Mouse (Mus musculus) embryonic facial prominence, embryonic 11.5 days (tissue): ENCODE results near the gene Opn5. TPM values are rescaled to one million over a fixed set of nuclear protein-coding genes. Genes with fewer than 3 reads are reported as not detected.

Experiments
- ATAC-seq: fragments of 200-750 bp; cut with Nextera tagmentation; replicated peaks from 2 replicates; pipeline ENCODE4 v1.8.0; 2017; ENCODE audit warnings: low read depth; ENCODE audit not compliant: insufficient number of reproducible peaks, low FRiP score, low TSS enrichment
- DNase-seq: peaks from one replicate; pipeline ENCODE4 v3.0.0-alpha.2; 2015; ENCODE audit warnings: low spot score
- H3K27ac ChIP-seq: fragments of 300-500 bp; sonication (generic); replicated peaks from 2 replicates; pipeline ENCODE4 v1.5.1; 2014; ENCODE audit warnings: mild to moderate bottlenecking, low read depth, low read length, control low read depth
- H3K27me3 ChIP-seq: fragments of 300-500 bp; sonication (generic); 2 replicates; pipeline ENCODE4 v1.6.1; 2014; ENCODE audit warnings: mild to moderate bottlenecking, low read length, moderate library complexity, mixed read lengths; ENCODE audit not compliant: control insufficient read depth, insufficient read depth
- H3K36me3 ChIP-seq: fragments of 300-500 bp; sonication (generic); replicated peaks from 2 replicates; pipeline ENCODE4 v1.6.1; 2014; ENCODE audit warnings: low read depth, mild to moderate bottlenecking, low read length, moderate library complexity, mixed read lengths; ENCODE audit not compliant: control insufficient read depth, insufficient read depth
- H3K4me1 ChIP-seq: fragments of 300-500 bp; sonication (generic); 2 replicates; pipeline ENCODE4 v1.6.1; 2014; ENCODE audit warnings: low read length, mixed read lengths; ENCODE audit not compliant: control insufficient read depth, insufficient read depth
- H3K4me2 ChIP-seq: fragments of 300-500 bp; sonication (generic); 2 replicates; pipeline ENCODE4 v1.6.1; 2014; ENCODE audit warnings: low read depth, mild to moderate bottlenecking, control low read depth, low read length, moderate library complexity
- H3K4me3 ChIP-seq: fragments of 300-500 bp; sonication (generic); 2 replicates; pipeline ENCODE4 v1.5.1; 2014; ENCODE audit warnings: low read depth, low read length, control low read depth
- H3K9ac ChIP-seq: fragments of 300-500 bp; sonication (generic); replicated peaks from 2 replicates; pipeline ENCODE4 v1.6.1; 2014; ENCODE audit warnings: mild to moderate bottlenecking, control low read depth, low read length
- H3K9me3 ChIP-seq: fragments of 300-500 bp; sonication (generic); replicated peaks from 2 replicates; pipeline ENCODE4 v1.6.1; 2016; ENCODE audit warnings: mild to moderate bottlenecking, low read length, inconsistent platforms, mixed read lengths; ENCODE audit not compliant: control insufficient read depth
- WGBS: fragments of 180-500 bp; shearing (Covaris S2); extraction: QIAGEN DNeasy Blood & Tissue Kit; methylation state at CpG from one replicate; pipeline ENCODE4 v1.1.7; 2014; 5-methylcytosine and 5-hydroxymethylcytosine counted together
- polyA plus RNA-seq: library from polyadenylated mRNA; unstranded; fragments of >200 nt; fragmentation: Nextera tagmentation; extraction: Ambion mirVana; gene quantifications from 2 replicates; pipeline ENCODE4 v1.2.1, GENCODE M21; 2014

Gene Opn5
- polyA plus RNA-seq, 1 experiment from 2014 or later: not detected

DNA sequence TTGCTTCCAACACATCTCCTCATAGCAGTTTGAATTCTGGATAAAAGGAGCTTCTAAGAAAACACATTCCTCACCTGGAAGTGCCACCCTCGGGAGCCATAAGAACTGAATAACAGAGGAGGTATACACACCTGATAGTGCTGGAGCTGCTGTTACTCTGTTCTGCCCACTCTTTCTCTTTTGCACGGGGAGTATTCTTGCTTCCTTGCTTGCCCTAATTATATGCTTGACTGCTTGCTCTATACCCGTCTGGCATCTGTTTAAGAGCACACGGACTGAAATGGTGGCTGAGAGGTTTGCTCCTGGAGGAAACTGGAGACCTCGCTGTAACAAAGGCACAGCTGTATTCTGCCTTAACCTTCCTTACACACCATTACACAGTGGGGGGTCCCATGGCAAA lies 81.0 kb downstream of the Opn5 start:
- Histone ChIP-seq H3K4me1 (no peaks in the 10 kb centered on the region), H3K4me2 (no peak overlapping the region), H3K27ac (no peak overlapping the region), H3K27me3 (no peaks in the 10 kb centered on the region), H3K4me3 (no peak overlapping the region), H3K9me3 (no peaks in the 10 kb centered on the region), H3K9ac (no peak overlapping the region), H3K36me3 (no peaks in the 10 kb centered on the region)
- 28% methylated on average over 5 of the region's 5 CpGs for WGBS
- ATAC-seq (no peak; the same call in 1 of the 2 replicates), DNase-seq (peak; percentile 4)

DNA sequence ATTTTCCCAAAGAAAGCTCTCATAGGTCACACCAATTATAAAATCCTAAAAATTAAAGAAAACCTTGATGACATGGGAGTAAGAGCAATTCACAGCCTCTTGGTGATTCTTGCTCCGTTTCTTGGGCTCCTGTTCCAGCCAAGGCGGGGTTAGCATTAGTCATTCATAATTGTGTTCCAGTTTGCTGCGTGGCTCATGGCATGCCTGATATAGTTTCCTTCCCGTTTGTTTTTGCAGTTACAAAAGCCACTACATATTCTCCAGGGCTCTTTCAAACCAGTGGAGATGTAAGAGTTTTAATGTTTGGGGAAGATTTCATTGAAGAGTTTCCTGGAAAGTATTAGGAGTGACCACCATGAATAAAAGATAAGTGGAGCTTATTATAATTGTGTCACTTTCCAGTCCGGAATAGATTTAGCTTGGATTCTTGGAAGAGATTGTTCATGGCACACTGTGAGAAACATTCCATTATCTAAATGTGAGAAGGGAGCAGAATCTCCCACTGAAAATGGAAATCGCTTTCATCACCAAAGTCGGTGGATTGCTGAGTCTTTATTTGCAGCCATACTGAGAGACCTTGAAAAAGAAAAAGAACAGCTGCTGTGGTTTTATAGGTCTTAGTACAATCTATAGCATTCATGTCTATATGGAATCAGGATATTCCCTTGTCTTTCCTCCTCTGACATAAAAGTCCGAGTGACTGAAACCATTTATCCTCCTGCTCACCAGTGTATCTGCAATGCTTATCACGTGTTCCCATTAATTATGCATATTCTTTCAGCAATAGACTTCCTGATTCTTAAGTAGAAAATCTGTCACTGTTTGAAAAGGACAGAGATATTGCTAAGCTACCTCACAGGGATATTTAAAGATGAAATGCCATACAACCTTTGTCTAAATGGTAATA lies 101.6 kb downstream of the Opn5 start:
- ATAC-seq: no peak
- Histone ChIP-seq H3K9me3 (no peaks in the 10 kb centered on the region), H3K4me1 (no peaks in the 10 kb centered on the region), H3K9ac (no peak overlapping the region), H3K27ac (no peak overlapping the region), H3K4me2 (no peak overlapping the region), H3K4me3 (no peak overlapping the region), H3K27me3 (no peaks in the 10 kb centered on the region), H3K36me3 (no peaks in the 10 kb centered on the region)
- DNase-seq: no peak
- WGBS: 82% methylated on average over 9 of the region's 9 CpGs

Other genes starting within 250 kb of the Opn5 start
- gene Adgrf4, start 80.9 kb upstream of the Opn5 start, polyA plus RNA-seq: 0.21 TPM in 1 of 2 replicates, not detected in the other
- 0.13 TPM in 1 of 2 replicates, not detected in the other for gene Adgrf2, start 130.8 kb upstream of the Opn5 start, polyA plus RNA-seq